Mouse (Mus musculus) liver, embryonic 14.5 days (tissue): ENCODE data around the gene Tsen34. TPM values are rescaled to one million over a fixed set of nuclear protein-coding genes. Genes with fewer than 3 reads are reported as not detected.

Experiments
- ATAC-seq: fragments of 200-750 bp; cut with Nextera tagmentation; 2 replicates; pipeline ENCODE4 v1.8.0; 2017; ENCODE audit warnings: moderate number of reproducible peaks, mild to moderate bottlenecking, moderate library complexity; ENCODE audit not compliant: insufficient read depth
- DNase-seq, 3 experiments: peaks; one replicate each; pipeline ENCODE4 v3.0.0-alpha.2; 2012 to 2013; ENCODE audit warnings: low read depth in 3 of 3, low spot score in 3 of 3
- H3K27ac ChIP-seq: fragments of 300-500 bp; sonication (generic); 2 replicates; pipeline ENCODE4 v1.5.1; 2014; ENCODE audit warnings: moderate library complexity, mild to moderate bottlenecking, control low read depth, inconsistent platforms
- H3K27me3 ChIP-seq: fragments of 300-500 bp; sonication (generic); 2 replicates; pipeline ENCODE4 v1.6.1; 2014; ENCODE audit warnings: mild to moderate bottlenecking, low read length, moderate library complexity; ENCODE audit not compliant: control insufficient read depth, insufficient read depth
- H3K36me3 ChIP-seq: fragments of 300-500 bp; sonication (generic); replicated peaks from 2 replicates; pipeline ENCODE4 v1.6.1; 2014; ENCODE audit warnings: low read depth; ENCODE audit not compliant: control insufficient read depth, insufficient read depth
- H3K4me1 ChIP-seq, 2 experiments: fragments of 200-500 bp in 1 of 2; fragments of 300-500 bp in 1 of 2; sonication (generic) in 1 of 2; replicated peaks; 2 replicates each; pipeline ENCODE4 v1.6.1; 2012 to 2014; ENCODE audit warnings: antibody characterized with exemption in 1 of 2, inconsistent platforms in 1 of 2, low read length in 1 of 2; ENCODE audit not compliant: control insufficient read depth in 2 of 2, insufficient read depth in 2 of 2
- H3K4me2 ChIP-seq: fragments of 300-500 bp; sonication (generic); 2 replicates; pipeline ENCODE4 v1.6.1; 2014; ENCODE audit warnings: low read depth, mild to moderate bottlenecking, control low read depth, moderate library complexity
- H3K4me3 ChIP-seq, 2 experiments: fragments of 200-500 bp in 1 of 2; fragments of 300-500 bp in 1 of 2; sonication (generic) in 1 of 2; 2 replicates each; pipeline ENCODE4 v1.5.1; 2012 to 2014; ENCODE audit warnings: low read depth in 2 of 2, low read length in 2 of 2, mild to moderate bottlenecking in 2 of 2, control low read depth in 1 of 2, inconsistent platforms in 1 of 2, moderate library complexity in 1 of 2; ENCODE audit not compliant: insufficient read depth in 1 of 2
- H3K9ac ChIP-seq: fragments of 300-500 bp; sonication (generic); replicated peaks from 2 replicates; pipeline ENCODE4 v1.6.1; 2014; ENCODE audit warnings: mild to moderate bottlenecking, control low read depth, moderate library complexity
- H3K9me3 ChIP-seq: fragments of 300-500 bp; sonication (generic); 2 replicates; pipeline ENCODE4 v1.6.1; 2016; ENCODE audit warnings: low read length, mixed read lengths; ENCODE audit not compliant: control insufficient read depth
- CTCF ChIP-seq: IDR thresholded peaks from 2 replicates; pipeline ENCODE4 v1.5.1; 2016; ENCODE audit warnings: antibody characterized with exemption, low read depth, control low read depth
- EP300 ChIP-seq: IDR thresholded peaks from 2 replicates; pipeline ENCODE4 v1.6.1; 2016; ENCODE audit warnings: antibody characterized with exemption, low read depth
- WGBS: fragments of 180-500 bp; shearing (Covaris S2); extraction: QIAGEN DNeasy Blood & Tissue Kit; methylation state at CpG from one replicate; pipeline ENCODE4 v1.1.7; 2014; ENCODE audit not compliant: insufficient replicate concordance; 5-methylcytosine and 5-hydroxymethylcytosine counted together
- polyA plus RNA-seq, 2 experiments: library from polyadenylated mRNA; depleted of rRNA in 1 of 2; stranded (reverse) in 1 of 2; unstranded in 1 of 2; fragments of >200 nt; fragmentation: Nextera tagmentation in 1 of 2; extraction: Ambion mirVana in 1 of 2; gene quantifications; 2 replicates each; pipeline versions ENCODE4 v1.2.1 to v1.2.3; 2012 to 2014

The Tsen34 gene
- polyA plus RNA-seq, 2 experiments, result 22.8 to 34.4 TPM

- TF ChIP-seq EP300 (no peak), CTCF (no peak)
- WGBS, result 57% methylated on average over 3 of the region's 3 CpGs
- no peak overlapping the region for H3K27ac ChIP-seq
- H3K4me2 ChIP-seq, result no peak overlapping the region
- no peaks in the 10 kb centered on the region for H3K36me3 ChIP-seq
- H3K4me3 ChIP-seq, result no peak overlapping the region
- H3K9me3 ChIP-seq, result no peaks in the 10 kb centered on the region
- no peak overlapping the region for H3K9ac ChIP-seq
- H3K27me3 ChIP-seq, result no peaks in the 10 kb centered on the region
- ATAC-seq (no peak), DNase-seq (no peak)
- H3K4me1 ChIP-seq, result no peaks in the 10 kb centered on the region
Measured at GRCm38 (mm10) chr7:3675228-3675548, 17.5 kb upstream of the Tsen34 start.

- 81% methylated on average over 12 of the region's 12 CpGs for WGBS
- DNase-seq (no peak), ATAC-seq (no peak)
- no peak overlapping the region for H3K4me2 ChIP-seq
- H3K9me3 ChIP-seq, result no peaks in the 10 kb centered on the region
- no peaks in the 10 kb centered on the region for H3K36me3 ChIP-seq
- H3K4me1 ChIP-seq, result no peaks in the 10 kb centered on the region
- no peaks in the 10 kb centered on the region for H3K27me3 ChIP-seq
- H3K9ac ChIP-seq, result no peak overlapping the region
- no peak for TF ChIP-seq EP300
- TF ChIP-seq CTCF, result no peak
- H3K4me3 ChIP-seq, result no peak overlapping the region
- H3K27ac ChIP-seq, result no peak overlapping the region
Measured at GRCm38 (mm10) chr7:3676371-3676770, 16.3 kb upstream of the Tsen34 start.

- 62% methylated on average over 9 of the region's 9 CpGs for WGBS
- DNase-seq (no peak), ATAC-seq (no peak)
- H3K4me3 ChIP-seq, result no peak within 1 kb of the TSS
- no peak within 1 kb of the TSS for H3K4me2 ChIP-seq
- no peaks in the 10 kb centered on the region for H3K36me3 ChIP-seq
- no peaks in the 10 kb centered on the region for H3K9me3 ChIP-seq
- H3K4me1 ChIP-seq, result no peaks in the 10 kb centered on the region
- TF ChIP-seq CTCF (no peak), EP300 (no peak)
- no peak within 1 kb of the TSS for H3K9ac ChIP-seq
- H3K27ac ChIP-seq, result no peak within 1 kb of the TSS
- H3K27me3 ChIP-seq, result no peaks in the 10 kb centered on the region
Measured at GRCm38 (mm10) chr7:3677342-3677741, 15.3 kb upstream of the Tsen34 start, which contains the start of gene Tmc4. Gene Tmc4, minus strand, starts transcription at chr7:3677553.

DNA sequence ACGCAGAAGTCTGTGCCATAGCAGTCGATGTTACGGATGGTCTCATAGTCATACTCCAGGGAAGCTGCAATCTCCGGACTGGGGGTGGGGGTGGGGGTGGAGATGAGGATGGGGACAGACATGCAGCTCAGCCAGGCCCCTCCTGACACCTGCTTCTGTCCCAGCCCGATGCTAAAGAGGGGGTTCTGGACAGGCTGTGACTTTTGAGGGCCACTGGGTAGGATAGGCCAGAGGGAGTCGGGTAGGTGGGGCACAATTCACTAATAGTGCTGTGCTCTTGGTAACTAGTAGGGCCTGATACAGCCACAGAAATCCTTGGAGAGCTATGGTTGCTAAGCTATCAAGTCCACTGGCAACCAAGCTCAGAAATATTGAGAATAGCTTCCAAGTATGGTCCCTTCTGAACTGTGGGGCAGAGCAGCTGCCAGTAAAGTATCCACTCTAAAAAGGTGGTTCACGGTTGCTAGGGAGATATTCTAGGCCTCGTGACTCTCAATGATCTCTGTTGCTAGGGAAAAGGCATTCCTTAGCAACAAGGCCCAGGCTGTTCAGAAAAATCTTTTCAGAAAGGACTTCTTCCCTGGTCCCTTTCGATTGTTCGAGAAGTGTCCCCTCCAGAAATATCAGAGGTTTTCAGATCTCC, 8.6 kb upstream of the Tsen34 start:
- WGBS, result 74% methylated on average over 10 of the region's 10 CpGs
- no peak for ATAC-seq
- no peak overlapping the region for H3K27ac ChIP-seq

GRCm38 (mm10) chr7:3684698-3685097, 8.0 kb upstream of the Tsen34 start:
- no peak overlapping the region for H3K4me3 ChIP-seq
- no peaks in the 10 kb centered on the region for H3K4me1 ChIP-seq
- no peak for DNase-seq
- H3K27ac ChIP-seq, result no peak overlapping the region
- H3K36me3 ChIP-seq, result no peaks in the 10 kb centered on the region
- ATAC-seq, result no peak
- no peaks in the 10 kb centered on the region for H3K27me3 ChIP-seq
- no peaks in the 10 kb centered on the region for H3K9me3 ChIP-seq
- H3K4me2 ChIP-seq, result no peak overlapping the region
- no peak for TF ChIP-seq CTCF
- WGBS, result 83% methylated on average over 8 of the region's 8 CpGs
- no peak overlapping the region for H3K9ac ChIP-seq

More for the DNA sequence above, 8.6 kb upstream of the Tsen34 start:
- Histone ChIP-seq H3K9ac (no peak overlapping the region), H3K9me3 (no peaks in the 10 kb centered on the region), H3K27me3 (no peaks in the 10 kb centered on the region), H3K4me2 (no peak overlapping the region), H3K36me3 (no peaks in the 10 kb centered on the region), H3K4me1 (no peaks in the 10 kb centered on the region), H3K4me3 (no peak overlapping the region)
- no peak for DNase-seq
- TF ChIP-seq EP300 (no peak), CTCF (no peak)
